Mouse (Mus musculus) limb, embryonic 15.5 days (tissue): ENCODE measurements around the gene Krt7. TPM values are rescaled to one million over a fixed set of nuclear protein-coding genes. Genes with fewer than 3 reads are reported as not detected.

ENCODE experiments used
- ATAC-seq: fragments of 200-750 bp; cut with Nextera tagmentation; 2 replicates; pipeline ENCODE4 v1.8.0; 2017; ENCODE audit warnings: low read depth, moderate TSS enrichment; ENCODE audit not compliant: insufficient number of reproducible peaks, low FRiP score, low TSS enrichment
- H3K27ac ChIP-seq: fragments of 300-500 bp; sonication (generic); 2 replicates; pipeline ENCODE4 v1.5.1; 2015; ENCODE audit warnings: moderate library complexity, mild to moderate bottlenecking, inconsistent platforms
- H3K27me3 ChIP-seq: fragments of 300-500 bp; sonication (generic); 2 replicates; pipeline ENCODE4 v1.6.1; 2015; ENCODE audit warnings: inconsistent platforms
- H3K36me3 ChIP-seq: fragments of 300-500 bp; sonication (generic); 2 replicates; pipeline ENCODE4 v1.6.1; 2015; ENCODE audit warnings: inconsistent platforms
- H3K4me1 ChIP-seq: fragments of 300-500 bp; sonication (generic); 2 replicates; pipeline ENCODE4 v1.6.1; 2015; ENCODE audit warnings: inconsistent platforms
- H3K4me2 ChIP-seq: fragments of 300-500 bp; sonication (generic); 2 replicates; pipeline ENCODE4 v1.6.1; 2015; ENCODE audit warnings: mild to moderate bottlenecking, inconsistent platforms
- H3K4me3 ChIP-seq: fragments of 300-500 bp; sonication (generic); 2 replicates; pipeline ENCODE4 v1.5.1; 2015; ENCODE audit warnings: mild to moderate bottlenecking, inconsistent platforms
- H3K9ac ChIP-seq: fragments of 300-500 bp; sonication (generic); 2 replicates; pipeline ENCODE4 v1.6.1; 2015; ENCODE audit warnings: inconsistent platforms
- H3K9me3 ChIP-seq: fragments of 300-500 bp; sonication (generic); 2 replicates; pipeline ENCODE4 v1.6.1; 2016; ENCODE audit warnings: inconsistent platforms
- WGBS: fragments of 180-500 bp; shearing (Covaris S2); methylation state at CpG from one replicate; pipeline ENCODE4 v1.1.7; 2015; 5-methylcytosine and 5-hydroxymethylcytosine counted together
- polyA plus RNA-seq: library from polyadenylated mRNA; unstranded; fragments of >200 nt; fragmentation: Nextera tagmentation; extraction: Ambion mirVana; gene quantifications from 2 replicates; pipeline ENCODE4 v1.2.1, GENCODE M21; 2015

The Krt7 gene
- polyA plus RNA-seq, 1 experiment from 2014 or later, result 162 TPM

DNA sequence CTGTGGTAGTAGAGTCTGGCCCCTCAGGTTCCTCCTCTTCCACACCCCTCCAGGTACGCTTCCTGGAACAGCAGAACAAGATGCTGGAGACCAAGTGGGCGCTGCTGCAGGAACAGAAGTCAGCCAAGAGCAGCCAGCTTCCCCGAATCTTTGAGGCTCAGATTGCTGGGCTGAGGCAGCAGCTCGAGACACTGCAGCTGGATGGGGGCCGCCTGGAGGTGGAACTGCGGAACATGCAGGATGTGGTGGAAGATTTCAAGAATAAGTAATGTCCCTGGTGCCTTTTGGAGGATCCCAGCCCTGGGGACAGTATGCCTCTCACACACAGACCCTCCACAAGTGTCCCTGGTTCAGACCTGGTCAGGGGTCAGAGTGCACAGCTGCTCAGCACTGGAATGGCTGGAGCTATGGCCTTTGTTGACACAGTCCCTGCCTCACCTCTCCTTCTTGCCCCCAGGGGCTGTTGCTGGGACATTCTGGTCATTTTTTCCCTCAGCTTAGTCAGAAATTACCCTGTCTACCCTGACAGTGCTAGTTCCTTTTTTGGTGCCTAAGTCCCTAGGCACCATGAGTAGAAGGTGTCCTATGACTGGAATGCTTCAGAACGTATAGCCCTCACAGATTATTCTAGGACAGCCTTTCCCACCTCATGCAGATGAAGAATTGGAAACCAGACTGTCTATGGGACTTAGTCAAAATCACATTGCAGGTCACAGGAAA is 3.2 kb downstream of the Krt7 start:
- Histone ChIP-seq H3K4me3 (no peak overlapping the region), H3K4me2 (no peak overlapping the region), H3K9ac (no peak overlapping the region), H3K27ac (no peak overlapping the region), H3K9me3 (no peaks in the 10 kb centered on the region), H3K4me1 (peaks cover 24% of the 10 kb centered on the region), H3K27me3 (peaks cover 30% of the 10 kb centered on the region), H3K36me3 (no peaks in the 10 kb centered on the region)
- ATAC-seq, result no peak
- WGBS, result 37% methylated on average over 7 of the region's 7 CpGs

DNA sequence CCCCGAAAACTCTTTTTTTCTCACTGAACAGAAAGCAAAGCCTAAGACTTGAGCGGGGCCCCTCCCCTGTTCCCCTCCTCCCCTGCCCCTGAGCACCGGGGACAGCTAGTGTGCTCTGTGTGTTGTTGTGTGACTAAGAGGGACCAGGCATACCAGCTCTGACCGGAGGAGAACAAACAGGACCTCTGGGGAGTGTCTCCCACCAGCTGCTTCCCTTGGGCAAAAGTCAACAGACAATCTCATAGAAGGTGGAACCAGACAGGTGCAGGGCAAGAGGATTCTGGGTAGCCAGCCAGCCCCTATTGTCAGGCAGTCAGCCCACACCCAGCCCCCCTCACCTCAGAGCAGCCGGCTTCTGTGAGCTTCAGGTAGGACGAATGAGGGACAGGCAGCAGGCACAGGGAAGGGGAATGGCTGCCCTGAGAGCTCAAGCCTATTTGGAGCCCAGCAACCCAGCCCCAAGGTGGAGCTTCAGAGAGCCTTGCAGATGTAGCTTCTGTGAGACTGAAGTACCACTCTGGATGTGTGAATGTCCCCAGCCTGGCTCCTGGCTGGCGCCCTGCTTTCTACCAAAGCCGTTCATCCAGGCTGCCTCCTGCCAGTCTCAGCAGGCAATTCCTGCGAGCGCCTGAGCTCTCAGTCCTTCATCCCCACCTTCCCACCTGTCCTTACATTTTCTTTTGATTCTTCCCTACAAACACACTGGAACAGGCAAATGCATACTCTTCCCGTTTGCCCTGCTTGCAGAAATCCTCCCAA is 4.1 kb downstream of the Krt7 start:
- Histone ChIP-seq H3K27ac (no peak overlapping the region), H3K4me1 (peaks cover 24% of the 10 kb centered on the region), H3K4me3 (no peak overlapping the region), H3K4me2 (no peak overlapping the region), H3K9ac (no peak overlapping the region), H3K27me3 (peaks cover 30% of the 10 kb centered on the region), H3K9me3 (no peaks in the 10 kb centered on the region), H3K36me3 (no peaks in the 10 kb centered on the region)
- 39% methylated on average over 11 of the region's 11 CpGs for WGBS
- no peak for ATAC-seq

DNA sequence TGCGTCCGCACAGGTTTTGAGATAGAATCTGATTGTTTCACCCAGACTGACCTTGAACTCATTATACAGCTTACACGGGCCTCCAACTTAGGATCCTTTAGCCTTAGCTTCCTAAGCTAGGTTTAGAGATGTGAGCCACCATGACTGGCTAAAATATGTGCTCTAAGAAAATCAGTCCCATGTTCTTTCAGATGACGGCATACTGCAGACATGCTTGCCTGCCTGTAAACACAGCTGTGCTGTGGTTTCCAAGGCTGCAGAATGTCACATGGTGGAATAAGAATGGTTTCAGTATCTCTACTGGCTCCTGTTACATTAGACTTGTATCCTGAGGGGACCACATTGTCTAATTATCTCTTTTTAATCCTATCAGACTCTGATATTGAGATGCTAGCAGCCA is 8.1 kb downstream of the Krt7 start:
- Histone ChIP-seq H3K4me1 (0 out of 2 replicates have a peak, but pooled peaks cover 5% of the 10 kb centered on the region), H3K27ac (no peak overlapping the region), H3K4me2 (no peak overlapping the region), H3K27me3 (peaks cover 9% of the 10 kb centered on the region), H3K4me3 (no peak overlapping the region), H3K9me3 (no peaks in the 10 kb centered on the region), H3K36me3 (no peaks in the 10 kb centered on the region), H3K9ac (no peak overlapping the region)
- WGBS, result 71% methylated on average over 4 of the region's 4 CpGs
- no peak for ATAC-seq

DNA sequence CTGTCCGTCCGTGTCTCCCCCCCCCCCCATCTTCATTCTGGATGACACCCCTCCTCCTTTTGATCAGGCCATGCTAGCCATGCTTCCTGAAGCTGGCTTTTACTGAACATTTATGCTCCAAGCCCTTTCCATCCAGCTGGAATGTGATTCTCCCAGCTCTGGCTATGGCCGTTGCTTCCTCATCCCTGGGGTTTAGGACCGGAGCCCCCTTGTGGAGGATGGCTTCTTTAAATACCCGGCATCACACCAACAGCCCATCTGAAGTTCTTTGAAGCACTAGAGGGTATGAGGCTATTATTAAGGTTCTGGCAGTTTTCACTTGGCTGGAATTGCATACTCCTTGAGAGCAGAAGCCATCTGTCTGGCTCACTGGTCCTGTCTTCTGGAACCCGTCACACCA is 10.1 kb downstream of the Krt7 start:
- 53% methylated on average over 6 of the region's 6 CpGs for WGBS
- H3K4me2 ChIP-seq, result no peak overlapping the region
- H3K4me3 ChIP-seq, result no peak overlapping the region
- H3K27ac ChIP-seq, result no peak overlapping the region
- peaks cover 4% of the 10 kb centered on the region; the same call in 1 of the 2 replicates for H3K4me1 ChIP-seq
- H3K36me3 ChIP-seq, result no peaks in the 10 kb centered on the region
- ATAC-seq, result no peak
- no peaks in the 10 kb centered on the region for H3K9me3 ChIP-seq
- no peaks in the 10 kb centered on the region for H3K27me3 ChIP-seq
- no peak overlapping the region for H3K9ac ChIP-seq

DNA sequence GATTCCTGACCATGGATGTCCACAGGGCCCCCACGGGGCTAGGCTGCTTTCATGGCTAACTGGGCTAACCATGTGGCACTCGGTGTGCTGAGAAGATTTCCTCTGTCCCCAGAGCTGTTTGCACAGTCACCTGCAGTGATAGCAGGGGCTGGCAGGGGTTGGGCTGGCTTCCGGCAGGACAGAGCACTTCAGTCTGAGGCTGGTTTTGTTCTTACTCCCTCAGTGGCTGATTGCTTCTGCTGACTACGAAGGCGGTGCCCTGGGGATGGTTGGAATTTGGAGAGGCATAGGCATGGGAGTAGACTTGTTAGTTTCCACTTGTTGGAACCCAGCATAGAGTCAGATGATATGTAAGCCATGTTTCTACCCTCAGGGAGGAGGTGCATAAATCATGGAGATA is 14.1 kb downstream of the Krt7 start:
- Histone ChIP-seq H3K27ac (peak overlapping the region; percentile 47; the same call in 1 of the 2 replicates), H3K4me1 (peaks cover 4% of the 10 kb centered on the region; the same call in 1 of the 2 replicates), H3K27me3 (no peaks in the 10 kb centered on the region), H3K9ac (no peak overlapping the region), H3K4me2 (no peak overlapping the region), H3K4me3 (no peak overlapping the region), H3K9me3 (no peaks in the 10 kb centered on the region), H3K36me3 (no peaks in the 10 kb centered on the region)
- ATAC-seq, result no peak
- WGBS, result 28% methylated on average over 5 of the region's 5 CpGs

DNA sequence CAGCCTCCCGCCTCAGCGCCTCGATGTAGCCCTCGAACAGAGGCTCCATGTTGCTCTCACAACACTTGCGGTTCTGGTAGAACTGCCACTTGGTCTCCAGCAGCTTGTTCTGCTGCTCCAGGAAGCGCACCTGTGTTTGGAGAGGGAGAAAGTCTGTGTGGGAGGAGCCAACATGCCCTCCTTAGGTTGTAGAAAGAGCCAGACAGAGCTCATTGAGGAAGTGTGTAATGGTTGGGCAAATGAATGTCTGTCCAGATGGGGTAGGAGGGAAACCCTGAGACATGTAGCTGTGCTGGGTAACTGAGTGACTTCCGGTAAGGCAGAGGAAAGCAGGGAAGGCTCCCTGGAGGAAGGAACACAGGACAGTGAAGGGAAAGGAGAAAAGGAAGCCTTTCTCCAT is 25.8 kb downstream of the Krt7 start:
- Histone ChIP-seq H3K27ac (no peak overlapping the region), H3K9me3 (no peaks in the 10 kb centered on the region), H3K4me2 (no peak overlapping the region), H3K27me3 (peaks cover 44% of the 10 kb centered on the region), H3K4me1 (peaks cover 7% of the 10 kb centered on the region), H3K9ac (no peak overlapping the region), H3K4me3 (no peak overlapping the region), H3K36me3 (no peaks in the 10 kb centered on the region)
- 82% methylated on average over 7 of the region's 7 CpGs for WGBS
- ATAC-seq, result no peak

DNA sequence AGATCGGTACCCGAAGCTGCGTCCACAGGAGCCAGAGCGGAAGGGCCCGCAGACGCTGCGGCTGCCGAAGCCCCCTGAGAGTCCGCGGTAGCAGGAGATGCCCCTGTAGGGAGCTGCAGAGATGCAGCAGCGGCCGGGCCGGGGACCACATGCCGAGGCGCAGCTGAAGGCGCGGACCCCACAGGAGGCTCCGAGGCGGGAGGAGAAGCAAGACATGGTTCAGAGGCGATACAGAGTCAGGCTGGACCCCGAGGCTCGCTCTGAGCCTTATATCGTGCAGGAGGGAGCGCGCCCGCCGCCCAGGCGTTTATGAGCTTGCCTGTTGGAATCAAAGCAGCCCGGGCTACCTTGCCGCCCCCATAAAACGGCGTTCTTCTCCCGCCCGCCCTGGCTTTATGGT is 27.7 kb downstream of the Krt7 start, which contains the start of gene Krt87:
Krt87 (minus strand) TSS at position 250 of the 400 bp plus-strand sequence.
- 2% methylated on average over 33 of the region's 34 CpGs for WGBS
- no peaks in the 10 kb centered on the region for H3K9me3 ChIP-seq

DNA sequence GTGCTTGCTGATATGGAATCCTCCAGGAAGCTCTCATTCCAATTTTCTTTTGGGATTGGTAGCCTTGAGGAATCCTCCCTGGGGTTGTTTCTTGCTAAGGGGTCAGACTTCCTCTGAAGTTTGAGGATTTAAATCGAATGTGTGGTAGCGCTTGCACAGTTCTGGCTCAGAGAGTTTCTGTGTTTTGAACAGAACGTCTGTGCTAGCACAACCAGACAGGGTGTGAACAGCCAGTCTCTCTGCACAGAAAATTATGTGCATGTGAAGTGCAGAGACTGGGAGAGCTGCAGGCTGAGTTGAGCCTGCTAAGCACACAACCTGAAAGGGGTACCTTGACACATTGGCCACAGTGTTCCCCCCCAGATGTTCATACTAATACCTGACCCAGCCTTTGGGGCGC is 30.0 kb downstream of the Krt7 start:
- H3K4me2 ChIP-seq, result no peak overlapping the region
- H3K9me3 ChIP-seq, result no peaks in the 10 kb centered on the region
- H3K9ac ChIP-seq, result no peak overlapping the region
- ATAC-seq, result no peak
- 58% methylated on average over 4 of the region's 4 CpGs for WGBS
- no peak overlapping the region for H3K27ac ChIP-seq
- no peaks in the 10 kb centered on the region for H3K36me3 ChIP-seq
- no peak overlapping the region for H3K4me3 ChIP-seq
- peaks cover 7% of the 10 kb centered on the region for H3K4me1 ChIP-seq
- peaks cover 44% of the 10 kb centered on the region for H3K27me3 ChIP-seq

More for the DNA sequence above, 27.7 kb downstream of the Krt7 start, which contains the start of gene Krt87:
- no peak for ATAC-seq
- H3K4me2 ChIP-seq, result peak within 1 kb of the TSS; percentile 43
- H3K9ac ChIP-seq, result 0 out of 2 replicates have a peak within 1 kb of the TSS, but pooled peaks have one; percentile 23
- H3K27me3 ChIP-seq, result peaks cover 44% of the 10 kb centered on the region
- H3K27ac ChIP-seq, result peak within 1 kb of the TSS; percentile 33; the same call in 1 of the 2 replicates
- peaks cover 7% of the 10 kb centered on the region for H3K4me1 ChIP-seq
- H3K36me3 ChIP-seq, result no peaks in the 10 kb centered on the region
- H3K4me3 ChIP-seq, result peak within 1 kb of the TSS; percentile 27

DNA sequence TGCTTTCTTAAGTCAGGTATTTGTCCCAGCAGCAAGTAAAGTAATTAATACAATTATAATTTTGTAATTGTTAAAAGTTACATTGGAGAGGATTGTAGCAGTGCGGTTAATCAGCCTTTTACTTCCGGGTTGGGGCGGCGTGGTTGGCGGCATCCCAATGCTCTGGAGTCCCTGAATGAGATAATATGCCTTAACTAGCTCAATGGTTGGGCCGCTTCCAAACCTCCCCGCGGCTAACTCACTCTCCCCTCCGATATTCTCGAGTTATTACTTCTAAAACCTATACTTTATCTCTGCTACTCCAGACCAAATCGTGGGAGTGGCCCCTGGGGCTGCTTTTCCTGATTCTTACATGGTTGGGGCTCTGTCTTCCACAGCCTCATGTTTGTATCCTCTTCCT is 35.7 kb downstream of the Krt7 start:
- Histone ChIP-seq H3K36me3 (no peaks in the 10 kb centered on the region), H3K27me3 (no peaks in the 10 kb centered on the region), H3K4me2 (no peak overlapping the region), H3K9ac (no peak overlapping the region), H3K27ac (no peak overlapping the region), H3K4me3 (no peak overlapping the region), H3K9me3 (no peaks in the 10 kb centered on the region), H3K4me1 (no peaks in the 10 kb centered on the region)
- WGBS, result 59% methylated on average over 11 of the region's 11 CpGs
- no peak for ATAC-seq

DNA sequence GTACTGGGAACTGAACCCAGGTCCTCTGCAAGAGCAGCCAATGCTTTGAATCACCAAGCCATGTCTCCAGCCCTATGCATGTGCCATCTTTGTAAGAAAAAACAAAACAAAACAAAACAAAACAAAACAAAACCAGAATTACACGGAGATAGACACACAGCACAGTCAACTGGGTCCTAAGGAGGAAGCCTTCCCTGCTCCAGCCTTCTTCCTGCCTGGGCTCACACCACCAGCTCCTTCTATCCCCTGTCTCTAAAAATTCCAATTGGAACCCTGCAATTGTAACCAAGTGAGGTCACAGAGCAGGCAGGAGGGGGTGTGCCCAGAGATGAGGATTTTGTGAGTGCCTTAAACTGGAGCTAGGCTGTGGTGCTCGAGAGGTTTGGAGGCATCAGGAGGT is 36.6 kb downstream of the Krt7 start, which contains the start of gene Krt88:
Krt88 (plus strand) TSS at position 301 of the 400 bp plus-strand sequence.
- ATAC-seq, result no peak
- 67% methylated on average over 2 of the region's 2 CpGs for WGBS

DNA sequence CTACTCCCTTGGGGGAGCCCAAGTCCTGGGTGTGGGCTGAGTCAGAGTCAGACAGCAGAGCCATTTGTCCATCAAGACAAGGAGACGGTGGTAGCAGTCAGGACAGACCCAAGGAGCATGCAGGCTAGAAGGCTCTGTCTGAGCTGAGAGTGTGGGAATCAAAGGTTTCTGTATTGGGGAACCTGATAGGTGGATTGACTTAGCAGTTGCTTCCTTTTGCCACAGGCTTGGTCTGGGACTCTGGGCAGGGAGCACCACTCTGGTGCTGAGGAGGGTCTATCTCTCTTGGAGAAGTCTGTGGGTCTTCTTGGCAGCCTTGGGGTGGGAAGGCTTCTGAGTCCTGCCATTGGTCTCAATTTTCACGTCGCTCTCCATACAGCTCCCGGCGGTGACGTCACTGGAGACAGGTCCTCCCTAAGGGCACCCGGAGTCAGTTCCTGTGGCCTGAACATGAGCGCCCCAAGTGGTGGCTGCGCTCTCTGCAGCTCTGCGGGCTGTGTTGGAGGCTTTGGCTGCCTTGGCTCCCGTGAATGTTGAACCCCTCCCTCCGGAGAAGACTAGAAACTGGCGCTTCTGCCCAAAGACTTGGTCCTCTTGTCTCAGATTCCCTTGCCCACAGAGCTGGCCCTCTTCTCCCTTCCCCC is 42.4 kb downstream of the Krt7 start:
- 0 out of 2 replicates have a peak, but pooled peaks cover 4% of the 10 kb centered on the region for H3K4me1 ChIP-seq
- H3K27me3 ChIP-seq, result 0 out of 2 replicates have a peak, but pooled peaks cover 3% of the 10 kb centered on the region
- ATAC-seq, result no peak
- no peak overlapping the region for H3K9ac ChIP-seq
- H3K4me3 ChIP-seq, result no peak overlapping the region
- H3K27ac ChIP-seq, result no peak overlapping the region
- 0 out of 2 replicates have a peak overlapping the region, but pooled peaks have one; percentile 3 for H3K4me2 ChIP-seq
- no peaks in the 10 kb centered on the region for H3K9me3 ChIP-seq
- WGBS, result 9% methylated on average over 13 of the region's 13 CpGs
- no peaks in the 10 kb centered on the region for H3K36me3 ChIP-seq

More for the DNA sequence above, 36.6 kb downstream of the Krt7 start, which contains the start of gene Krt88:
- Histone ChIP-seq H3K27me3 (0 out of 2 replicates have a peak, but pooled peaks cover 3% of the 10 kb centered on the region), H3K36me3 (no peaks in the 10 kb centered on the region), H3K27ac (no peak within 1 kb of the TSS), H3K4me2 (no peak within 1 kb of the TSS), H3K9me3 (no peaks in the 10 kb centered on the region), H3K9ac (no peak within 1 kb of the TSS), H3K4me3 (no peak within 1 kb of the TSS), H3K4me1 (no peaks in the 10 kb centered on the region)
